8 mouse cellular contexts compared by ENCODE assay signal in genomic region chr13:59585648-59586005, GRCm38 (mm10). TPM values are rescaled to one million over a fixed set of nuclear protein-coding genes. Genes with fewer than 3 reads are reported as not detected.
DNase-seq lines count a peak whose midpoint lies in the region; ATAC-seq and TF ChIP-seq lines count a peak whose summit lies in the region.

No protein-coding gene starts in this region.

- no peak for ATAC-seq in forebrain, embryonic 12.5 days (ENCODE audit: low FRiP score)
- ATAC-seq in intestine, embryonic 16.5 days, result no peak

- no peak for TF ChIP-seq POLR2A in cerebellum, adult 2 months (IDR thresholded peaks at IDR 0.05; ENCODE audit: borderline replicate concordance, insufficient read depth, low read length)
- no peak for TF ChIP-seq POLR2A in spleen, adult 2 months (IDR thresholded peaks at IDR 0.05; ENCODE audit: low read depth, low read length)

- TF ChIP-seq CTCF in cerebellum, adult 2 months (IDR thresholded peaks at IDR 0.05; ENCODE audit: borderline replicate concordance, insufficient read depth, low read depth, low read length), result no peak
- TF ChIP-seq CTCF in spleen, adult 2 months (IDR thresholded peaks at IDR 0.05; ENCODE audit: extremely low read depth, insufficient read depth, insufficient read length, insufficient replicate concordance), result no peak

- DNase-seq in cerebellum, adult 2 months, result no peak
- DNase-seq in cerebellum, postnatal 10 days, result no peak
- DNase-seq in spleen, adult 2 months (ENCODE audit: low read depth in 1 of 2, low spot score in 2 of 2), result peak in 1 of 2 experiments; percentile 28
- DNase-seq in spleen, postnatal 4 days (ENCODE audit: low spot score in 2 of 2), result no peak
- DNase-seq in spleen, postnatal 10 days (ENCODE audit: low spot score in 2 of 2), result no peak

- no peaks in the 10 kb centered on the region for H3K9me3 ChIP-seq in forebrain, embryonic 12.5 days
- H3K9me3 ChIP-seq in intestine, embryonic 16.5 days (ENCODE audit: control insufficient read depth, low read length), result no peaks in the 10 kb centered on the region
- H3K9me3 ChIP-seq in megakaryocyte, embryonic 14.5 days, result no peaks in the 10 kb centered on the region

- H3K36me3 ChIP-seq in spleen, adult 2 months (ENCODE audit: control insufficient read depth, insufficient read depth, low read length), result peaks cover under 1% of the 10 kb centered on the region; the same call in 1 of the 2 replicates
- peaks cover 37% of the 10 kb centered on the region for H3K36me3 ChIP-seq in forebrain, embryonic 12.5 days (replicated peaks)
- 0 out of 2 replicates have a peak, but pooled peaks cover 5% of the 10 kb centered on the region for H3K36me3 ChIP-seq in intestine, embryonic 16.5 days (ENCODE audit: control insufficient read depth, insufficient read depth, low read length)
- H3K36me3 ChIP-seq in megakaryocyte, embryonic 14.5 days (replicated peaks; ENCODE audit: low read length), result peaks cover 39% of the 10 kb centered on the region

- H3K27me3 ChIP-seq in cerebellum, adult 2 months (ENCODE audit: control insufficient read depth, insufficient read depth, low read length), result no peaks in the 10 kb centered on the region
- no peaks in the 10 kb centered on the region for H3K27me3 ChIP-seq in spleen, adult 2 months (ENCODE audit: control insufficient read depth, insufficient read depth, low read length)
- no peaks in the 10 kb centered on the region for H3K27me3 ChIP-seq in forebrain, embryonic 12.5 days
- no peaks in the 10 kb centered on the region for H3K27me3 ChIP-seq in intestine, embryonic 16.5 days (replicated peaks; ENCODE audit: control insufficient read depth, insufficient read depth, low read length)
- H3K27me3 ChIP-seq in megakaryocyte, embryonic 14.5 days (replicated peaks), result no peaks in the 10 kb centered on the region

- peak overlapping the region; percentile 85 for H3K4me2 ChIP-seq in forebrain, embryonic 12.5 days
- peak overlapping the region; percentile 81 for H3K4me2 ChIP-seq in intestine, embryonic 16.5 days (ENCODE audit: low read depth, low read length)

- peaks cover 5% of the 10 kb centered on the region for H3K4me1 ChIP-seq in cerebellum, adult 2 months (ENCODE audit: control insufficient read depth, insufficient read depth, low read length)
- H3K4me1 ChIP-seq in spleen, adult 2 months (ENCODE audit: control insufficient read depth, insufficient read depth, insufficient read length), result no peaks in the 10 kb centered on the region; the same call in 1 of the 2 replicates
- peaks cover 26% of the 10 kb centered on the region for H3K4me1 ChIP-seq in forebrain, embryonic 12.5 days
- peaks cover 22% of the 10 kb centered on the region for H3K4me1 ChIP-seq in intestine, embryonic 16.5 days (ENCODE audit: control insufficient read depth, insufficient read depth, low read length)
- peaks cover 41% of the 10 kb centered on the region for H3K4me1 ChIP-seq in megakaryocyte, embryonic 14.5 days

- H3K9ac ChIP-seq in forebrain, embryonic 12.5 days, result peak overlapping the region; percentile 90
- H3K9ac ChIP-seq in intestine, embryonic 16.5 days (ENCODE audit: low read depth, low read length), result peak overlapping the region; percentile 93

- peak overlapping the region; percentile 78 for H3K4me3 ChIP-seq in cerebellum, adult 2 months (replicated peaks; ENCODE audit: insufficient read depth, low read depth, low read length)
- H3K4me3 ChIP-seq in spleen, adult 2 months (ENCODE audit: extremely low read depth, insufficient read depth, insufficient read length), result peak overlapping the region; percentile 91
- H3K4me3 ChIP-seq in forebrain, embryonic 12.5 days (replicated peaks), result peak overlapping the region; percentile 88
- peak overlapping the region; percentile 97 for H3K4me3 ChIP-seq in intestine, embryonic 16.5 days (ENCODE audit: low read length)
- H3K4me3 ChIP-seq in megakaryocyte, embryonic 14.5 days (replicated peaks), result peak overlapping the region; percentile 95

- H3K27ac ChIP-seq in cerebellum, adult 2 months (ENCODE audit: insufficient read depth, low read length), result peak overlapping the region; percentile 62
- peak overlapping the region; percentile 66; the same call in 1 of the 2 replicates for H3K27ac ChIP-seq in spleen, adult 2 months (ENCODE audit: insufficient read depth, low read length)
- peak overlapping the region; percentile 81 for H3K27ac ChIP-seq in forebrain, embryonic 12.5 days
- peak overlapping the region; percentile 80 for H3K27ac ChIP-seq in intestine, embryonic 16.5 days (ENCODE audit: low read length)

- under 1% methylated on average over 28 of the region's 28 CpGs for WGBS in cerebellum, adult 2 months
- under 1% methylated on average over 28 of the region's 28 CpGs for WGBS in spleen, adult 2 months
- 0% methylated on average over 28 of the region's 28 CpGs for WGBS in forebrain, embryonic 12.5 days
- WGBS in intestine, embryonic 16.5 days, result 0% methylated on average over 28 of the region's 28 CpGs

RNA-seq across cellular contexts. Expression of gene Naa35, which starts 0.6 kb away (rescaled TPM):
- polyA plus RNA-seq in cerebellum, adult 2 months (2012; rRNA removed), result 76.9 and 91.6 TPM in 2 replicates
- polyA plus RNA-seq in spleen, adult 2 months (2012; rRNA removed), result 11.7 and 16.2 TPM in 2 replicates
- 151 and 157 TPM in 2 replicates for polyA plus RNA-seq in forebrain, embryonic 12.5 days (2016; fragmentation: Nextera tagmentation; extraction: Ambion mirVana)
- polyA plus RNA-seq in intestine, embryonic 16.5 days (2015; fragmentation: Nextera tagmentation; extraction: Ambion mirVana), result 61.2 and 67.8 TPM in 2 replicates
- polyA plus RNA-seq in megakaryocyte, embryonic 14.5 days (2012; ENCODE audit: insufficient read depth, low replicate concordance), result 4.9 and 10.7 TPM in 2 replicates

RNA-seq across cellular contexts. Expression of gene Agtpbp1, which starts 0.6 kb away (rescaled TPM):
- 103 and 114 TPM in 2 replicates for polyA plus RNA-seq in cerebellum, adult 2 months (2012; rRNA removed)
- polyA plus RNA-seq in spleen, adult 2 months (2012; rRNA removed), result 5.1 and 5.4 TPM in 2 replicates
- 24.5 and 28.2 TPM in 2 replicates for polyA plus RNA-seq in forebrain, embryonic 12.5 days (2016; fragmentation: Nextera tagmentation; extraction: Ambion mirVana)
- polyA plus RNA-seq in intestine, embryonic 16.5 days (2015; fragmentation: Nextera tagmentation; extraction: Ambion mirVana), result 10.2 and 10.7 TPM in 2 replicates
- polyA plus RNA-seq in megakaryocyte, embryonic 14.5 days (2012; ENCODE audit: insufficient read depth, low replicate concordance), result 0.53 TPM in 1 of 2 replicates, not detected in the other
